Mouse (Mus musculus) bone marrow, adult 2 months (tissue): ENCODE measurements around the gene Wnk4.

ENCODE experiments used
- CTCF ChIP-seq: fragments of 200-500 bp; IDR thresholded peaks from 2 replicates; pipeline ENCODE4 v1.5.1; 2011; ENCODE audit warnings: low read length, control low read depth; ENCODE audit not compliant: control insufficient read depth, insufficient read depth
- POLR2A ChIP-seq: fragments of 200-500 bp; IDR thresholded peaks from 2 replicates; pipeline ENCODE4 v1.6.1; 2011; ENCODE audit warnings: low read depth, mild to moderate bottlenecking, control low read depth, low read length, borderline replicate concordance; ENCODE audit not compliant: control insufficient read depth

- TF ChIP-seq POLR2A (no peak), CTCF (no peak)
These were observed 29.8 kb upstream of the Wnk4 start for GRCm38 (mm10) chr11:101230526-101230925.
